Mouse (Mus musculus): Measurements from ENCODE around the gene Fsd1l. TPM values are rescaled to one million over a fixed set of nuclear protein-coding genes. Genes with fewer than 3 reads are reported as not detected.

The Fsd1l gene
- polyA plus RNA-seq, 1 experiment = 0.18 TPM

DNA sequence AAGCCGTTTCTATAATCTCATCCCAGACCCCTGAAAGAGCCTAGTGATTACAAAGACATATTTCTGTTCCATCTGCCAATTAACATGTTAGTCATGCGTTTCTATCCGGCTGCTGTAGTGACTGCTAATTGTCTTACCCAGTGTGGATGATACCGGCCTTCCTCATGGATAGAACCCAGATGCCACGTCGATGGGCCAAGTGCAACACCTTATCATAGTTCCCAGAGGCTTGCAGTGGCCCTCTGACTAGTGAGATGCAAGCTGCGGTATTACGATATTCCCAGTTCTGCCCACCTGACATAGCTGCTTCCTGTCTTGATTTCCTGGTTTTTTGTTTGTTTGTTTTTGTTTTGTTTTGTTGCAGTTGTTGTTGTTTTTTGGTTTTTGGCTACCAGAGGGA lies 39.3 kb upstream of the Fsd1l start:
- H3K36me3 ChIP-seq (ENCODE audit: control insufficient read depth, insufficient read depth, low read length) = no peaks in the 10 kb centered on the region
- no peaks in the 10 kb centered on the region for H3K27me3 ChIP-seq (ENCODE audit: control insufficient read depth, insufficient read depth, low read length)
- H3K4me3 ChIP-seq (ENCODE audit: extremely low read depth, insufficient read depth, insufficient read length) = no peak overlapping the region
- H3K27ac ChIP-seq (ENCODE audit: insufficient read depth, low read length) = no peak overlapping the region
- H3K4me1 ChIP-seq (ENCODE audit: control insufficient read depth, insufficient read depth, insufficient read length) = no peaks in the 10 kb centered on the region
- 86% methylated on average over 8 of the region's 8 CpGs for WGBS
- TF ChIP-seq POLR2A (IDR thresholded peaks at IDR 0.05; ENCODE audit: low read depth, low read length) (no peak), CTCF (IDR thresholded peaks at IDR 0.05; ENCODE audit: extremely low read depth, insufficient read depth, insufficient read length, insufficient replicate concordance) (no peak)
- DNase-seq (ENCODE audit: low read depth in 1 of 2, low spot score in 2 of 2) = no peak

DNA sequence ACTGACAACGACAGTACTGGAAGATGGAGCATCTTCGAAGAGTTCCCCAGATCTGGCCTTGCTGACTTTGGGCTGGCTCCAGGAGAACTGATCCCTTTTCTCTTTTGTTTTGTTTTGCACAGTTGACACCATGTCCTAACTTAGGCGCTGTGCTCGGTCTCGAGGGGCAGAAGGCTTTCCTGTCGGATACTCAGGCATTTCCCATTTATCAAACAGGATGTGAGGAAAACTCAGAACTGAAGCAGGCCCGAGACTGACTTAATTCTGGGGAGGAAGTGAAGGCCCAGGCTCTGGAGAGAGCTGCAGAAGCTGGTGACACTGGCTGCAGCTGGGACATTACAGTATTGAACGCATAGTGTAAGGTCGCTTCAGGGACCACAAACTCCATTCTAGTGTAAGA lies 38.9 kb upstream of the Fsd1l start:
- no peak for TF ChIP-seq POLR2A (IDR thresholded peaks at IDR 0.05; ENCODE audit: low read depth, low read length)
- no peak for TF ChIP-seq CTCF (IDR thresholded peaks at IDR 0.05; ENCODE audit: extremely low read depth, insufficient read depth, insufficient read length, insufficient replicate concordance)
- WGBS = 74% methylated on average over 9 of the region's 9 CpGs
- H3K27me3 ChIP-seq (ENCODE audit: control insufficient read depth, insufficient read depth, low read length) = no peaks in the 10 kb centered on the region
- no peak overlapping the region for H3K4me3 ChIP-seq (ENCODE audit: extremely low read depth, insufficient read depth, insufficient read length)
- H3K4me1 ChIP-seq (ENCODE audit: control insufficient read depth, insufficient read depth, insufficient read length) = no peaks in the 10 kb centered on the region
- no peak for DNase-seq (ENCODE audit: low read depth in 1 of 2, low spot score in 2 of 2)
- H3K27ac ChIP-seq (ENCODE audit: insufficient read depth, low read length) = no peak overlapping the region
- no peaks in the 10 kb centered on the region for H3K36me3 ChIP-seq (ENCODE audit: control insufficient read depth, insufficient read depth, low read length)

DNA sequence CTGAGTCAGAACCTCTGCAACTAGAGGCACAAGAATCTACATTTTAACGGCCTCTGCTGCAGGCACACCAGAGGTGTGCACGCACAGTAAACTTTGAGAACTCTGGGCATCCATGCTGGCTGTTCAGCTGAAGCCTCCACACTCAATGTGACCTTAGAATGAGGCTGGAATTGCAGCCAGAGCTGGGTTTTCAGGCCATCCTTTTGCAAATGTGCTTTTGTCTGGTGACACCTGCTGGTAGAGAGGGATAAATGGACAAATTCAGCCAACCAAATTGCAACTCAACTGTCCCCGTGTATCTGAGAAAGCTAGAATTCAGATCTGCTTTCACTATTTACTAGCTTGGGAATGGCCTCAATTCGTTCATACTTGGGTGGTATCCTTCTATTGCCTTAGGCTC lies 37.1 kb upstream of the Fsd1l start:
- no peak for DNase-seq (ENCODE audit: low read depth in 1 of 2, low spot score in 2 of 2)
- WGBS = 26% methylated on average over 4 of the region's 4 CpGs

DNA sequence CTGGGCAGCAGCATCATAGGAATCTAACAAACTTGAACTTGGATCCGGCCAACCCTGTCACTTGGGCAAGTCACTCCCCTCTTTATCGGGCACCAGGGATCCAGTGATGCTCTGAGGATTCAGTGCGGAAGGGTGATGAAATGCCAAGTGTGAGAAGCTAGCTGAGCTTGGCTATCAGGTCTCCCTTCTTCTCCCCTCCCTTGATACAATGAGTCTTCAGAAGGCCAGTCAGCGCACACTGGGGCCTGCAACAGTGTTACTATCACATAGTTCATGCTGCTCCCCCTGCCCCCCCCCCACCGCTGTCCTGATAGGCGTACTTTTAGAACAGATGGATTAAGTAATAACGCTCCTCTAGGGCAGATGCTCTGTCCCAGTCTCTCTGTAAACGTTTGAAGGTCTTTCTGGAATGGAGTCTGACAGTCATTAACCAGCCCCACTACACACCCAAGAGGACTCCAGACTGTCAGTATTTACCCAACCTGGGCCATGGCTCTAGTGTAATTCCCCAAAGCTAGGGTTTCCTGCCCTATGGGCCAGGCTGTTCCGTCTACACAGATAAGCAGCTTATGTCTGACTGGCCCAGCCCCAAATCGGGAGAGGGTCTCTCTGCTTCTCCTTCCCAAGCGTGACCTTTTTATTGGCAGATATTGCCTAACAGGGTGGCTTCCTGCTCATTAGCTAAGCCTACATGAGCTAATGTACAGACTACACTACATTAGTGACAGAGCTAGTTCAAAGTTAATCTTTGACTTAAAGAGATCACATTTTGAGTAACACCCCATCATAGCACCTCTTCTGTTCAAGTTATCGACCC lies 35.8 kb upstream of the Fsd1l start:
- 85% methylated on average over 12 of the region's 12 CpGs for WGBS
- no peak overlapping the region for H3K4me3 ChIP-seq (ENCODE audit: extremely low read depth, insufficient read depth, insufficient read length)
- DNase-seq (ENCODE audit: low read depth in 1 of 2, low spot score in 2 of 2) = no peak
- H3K36me3 ChIP-seq (ENCODE audit: control insufficient read depth, insufficient read depth, low read length) = no peaks in the 10 kb centered on the region
- TF ChIP-seq POLR2A (IDR thresholded peaks at IDR 0.05; ENCODE audit: low read depth, low read length) (no peak), CTCF (IDR thresholded peaks at IDR 0.05; ENCODE audit: extremely low read depth, insufficient read depth, insufficient read length, insufficient replicate concordance) (no peak)
- no peaks in the 10 kb centered on the region for H3K4me1 ChIP-seq (ENCODE audit: control insufficient read depth, insufficient read depth, insufficient read length)
- no peak overlapping the region for H3K27ac ChIP-seq (ENCODE audit: insufficient read depth, low read length)
- no peaks in the 10 kb centered on the region for H3K27me3 ChIP-seq (ENCODE audit: control insufficient read depth, insufficient read depth, low read length)

More for the DNA sequence above, 37.1 kb upstream of the Fsd1l start:
- TF ChIP-seq POLR2A (IDR thresholded peaks at IDR 0.05; ENCODE audit: low read depth, low read length) (no peak), CTCF (IDR thresholded peaks at IDR 0.05; ENCODE audit: extremely low read depth, insufficient read depth, insufficient read length, insufficient replicate concordance) (peak; percentile 31; the same call in 1 of the 2 replicates)
- Histone ChIP-seq H3K4me3 (ENCODE audit: extremely low read depth, insufficient read depth, insufficient read length) (no peak overlapping the region), H3K27me3 (ENCODE audit: control insufficient read depth, insufficient read depth, low read length) (no peaks in the 10 kb centered on the region), H3K4me1 (ENCODE audit: control insufficient read depth, insufficient read depth, insufficient read length) (no peaks in the 10 kb centered on the region), H3K27ac (ENCODE audit: insufficient read depth, low read length) (no peak overlapping the region), H3K36me3 (ENCODE audit: control insufficient read depth, insufficient read depth, low read length) (no peaks in the 10 kb centered on the region)

DNA sequence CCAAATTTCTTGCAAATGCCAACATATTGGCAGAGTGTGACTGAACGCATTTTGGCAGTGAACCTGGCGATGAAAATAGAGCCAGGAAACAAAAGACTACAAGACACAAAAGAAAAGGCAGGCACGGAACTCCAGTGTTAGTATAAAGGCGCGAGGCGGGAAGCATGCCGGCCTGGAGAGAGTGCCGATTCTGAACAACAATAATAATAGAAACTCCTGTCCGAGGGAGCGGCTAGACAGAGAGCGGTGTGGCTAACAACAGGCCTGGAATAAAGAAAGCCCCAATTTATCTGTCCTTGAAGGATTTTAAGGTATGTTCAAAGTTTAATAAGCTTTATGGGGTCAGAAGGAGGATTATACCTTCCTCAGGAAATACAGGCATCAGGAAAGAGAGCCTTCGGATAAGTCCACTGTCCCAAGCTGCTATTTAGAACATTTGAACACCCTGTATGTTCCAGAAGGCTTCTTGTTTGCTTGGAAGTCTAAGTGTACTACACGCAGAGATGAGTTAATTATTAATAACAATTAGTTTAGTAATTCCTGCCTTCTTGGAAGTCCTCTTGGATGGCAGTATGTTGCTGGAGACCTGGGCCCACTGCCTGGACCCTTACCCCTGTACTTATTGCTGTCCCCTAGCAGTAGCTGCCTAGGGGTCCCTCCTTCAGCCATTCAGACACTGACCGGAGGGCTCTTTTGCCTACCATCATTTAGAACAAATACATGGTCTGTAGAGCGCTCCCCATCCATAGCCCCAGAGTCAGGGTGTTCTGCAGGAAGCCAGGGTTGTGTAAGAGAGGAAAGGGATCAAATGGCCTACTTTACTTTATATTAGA lies 35.0 kb upstream of the Fsd1l start:
- Histone ChIP-seq H3K27ac (ENCODE audit: insufficient read depth, low read length) (no peak overlapping the region), H3K36me3 (ENCODE audit: control insufficient read depth, insufficient read depth, low read length) (no peaks in the 10 kb centered on the region), H3K27me3 (ENCODE audit: control insufficient read depth, insufficient read depth, low read length) (no peaks in the 10 kb centered on the region), H3K4me3 (ENCODE audit: extremely low read depth, insufficient read depth, insufficient read length) (no peak overlapping the region), H3K4me1 (ENCODE audit: control insufficient read depth, insufficient read depth, insufficient read length) (no peaks in the 10 kb centered on the region)
- no peak for DNase-seq (ENCODE audit: low read depth in 1 of 2, low spot score in 2 of 2)
- WGBS = 92% methylated on average over 15 of the region's 15 CpGs
- no peak for TF ChIP-seq POLR2A (IDR thresholded peaks at IDR 0.05; ENCODE audit: low read depth, low read length)
- TF ChIP-seq CTCF (IDR thresholded peaks at IDR 0.05; ENCODE audit: extremely low read depth, insufficient read depth, insufficient read length, insufficient replicate concordance) = no peak

DNA sequence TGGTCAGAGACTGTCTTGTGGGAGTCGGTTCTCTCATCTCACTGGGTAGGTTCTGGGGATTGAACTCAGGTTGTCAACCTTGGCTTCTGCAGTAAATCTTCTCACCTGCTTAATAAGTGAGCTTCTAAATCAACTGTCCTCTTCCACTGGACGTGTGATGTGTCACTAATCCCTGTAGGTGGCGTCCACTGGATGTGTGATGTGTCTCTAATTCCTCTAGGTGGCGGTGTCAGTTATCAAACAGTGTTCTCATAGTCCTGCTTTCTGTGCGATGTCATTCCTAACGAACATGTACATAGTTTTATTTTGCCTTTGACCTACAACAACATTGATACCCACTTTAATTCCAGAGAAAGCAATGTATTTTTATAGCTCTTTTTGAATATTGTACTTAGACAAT lies 30.8 kb upstream of the Fsd1l start:
- Histone ChIP-seq H3K27ac (ENCODE audit: insufficient read depth, low read length) (no peak overlapping the region), H3K4me1 (ENCODE audit: control insufficient read depth, insufficient read depth, insufficient read length) (no peaks in the 10 kb centered on the region), H3K27me3 (ENCODE audit: control insufficient read depth, insufficient read depth, low read length) (no peaks in the 10 kb centered on the region), H3K4me3 (ENCODE audit: extremely low read depth, insufficient read depth, insufficient read length) (no peak overlapping the region), H3K36me3 (ENCODE audit: control insufficient read depth, insufficient read depth, low read length) (no peaks in the 10 kb centered on the region)
- 80% methylated on average over 6 of the region's 6 CpGs for WGBS
- TF ChIP-seq POLR2A (IDR thresholded peaks at IDR 0.05; ENCODE audit: low read depth, low read length) (no peak), CTCF (IDR thresholded peaks at IDR 0.05; ENCODE audit: extremely low read depth, insufficient read depth, insufficient read length, insufficient replicate concordance) (peak; percentile 18; the same call in 1 of the 2 replicates)
- no peak for DNase-seq (ENCODE audit: low read depth in 1 of 2, low spot score in 2 of 2)
